Mouse (Mus musculus): Measurements from ENCODE around the gene Mrps35. TPM values are rescaled to one million over a fixed set of nuclear protein-coding genes. Genes with fewer than 3 reads are reported as not detected.

The Mrps35 gene
- polyA plus RNA-seq, 1 experiment = 7.7 TPM

- Histone ChIP-seq H3K36me3 (ENCODE audit: control insufficient read depth, insufficient read depth, low read length) (peaks cover 61% of the 10 kb centered on the region), H3K27me3 (ENCODE audit: control insufficient read depth, insufficient read depth, low read length) (no peaks in the 10 kb centered on the region), H3K27ac (ENCODE audit: insufficient read depth, low read depth, low read length) (no peak overlapping the region), H3K4me3 (ENCODE audit: low read depth, low read length) (no peak overlapping the region), H3K4me1 (ENCODE audit: control insufficient read depth, insufficient read depth, insufficient read length, low read length) (no peaks in the 10 kb centered on the region)
- 92% methylated on average over 9 of the region's 9 CpGs for WGBS
- TF ChIP-seq CTCF (IDR thresholded peaks at IDR 0.05; ENCODE audit: extremely low read depth, insufficient read length, insufficient replicate concordance, low read depth, low read length) (no peak), POLR2A (IDR thresholded peaks at IDR 0.05; ENCODE audit: low read depth, low read length) (no peak)
Observed at GRCm38 (mm10) chr6:147052440-147052839, 9.9 kb downstream of the Mrps35 start.

GRCm38 (mm10) chr6:147053785-147054646, 11.5 kb downstream of the Mrps35 start:
- Histone ChIP-seq H3K4me3 (ENCODE audit: low read depth, low read length) (no peak overlapping the region), H3K27me3 (ENCODE audit: control insufficient read depth, insufficient read depth, low read length) (no peaks in the 10 kb centered on the region), H3K27ac (ENCODE audit: insufficient read depth, low read depth, low read length) (no peak overlapping the region), H3K4me1 (ENCODE audit: control insufficient read depth, insufficient read depth, insufficient read length, low read length) (no peaks in the 10 kb centered on the region), H3K36me3 (ENCODE audit: control insufficient read depth, insufficient read depth, low read length) (peaks cover 58% of the 10 kb centered on the region)
- 92% methylated on average over 19 of the region's 19 CpGs for WGBS
- TF ChIP-seq CTCF (IDR thresholded peaks at IDR 0.05; ENCODE audit: extremely low read depth, insufficient read length, insufficient replicate concordance, low read depth, low read length) (no peak), POLR2A (IDR thresholded peaks at IDR 0.05; ENCODE audit: low read depth, low read length) (no peak)

GRCm38 (mm10) chr6:147055374-147055977, 12.9 kb downstream of the Mrps35 start:
- 86% methylated on average over 10 of the region's 10 CpGs for WGBS
- Histone ChIP-seq H3K4me3 (ENCODE audit: low read depth, low read length) (no peak overlapping the region), H3K4me1 (ENCODE audit: control insufficient read depth, insufficient read depth, insufficient read length, low read length) (no peaks in the 10 kb centered on the region), H3K27me3 (ENCODE audit: control insufficient read depth, insufficient read depth, low read length) (no peaks in the 10 kb centered on the region), H3K36me3 (ENCODE audit: control insufficient read depth, insufficient read depth, low read length) (peaks cover 53% of the 10 kb centered on the region), H3K27ac (ENCODE audit: insufficient read depth, low read depth, low read length) (no peak overlapping the region)
- TF ChIP-seq CTCF (IDR thresholded peaks at IDR 0.05; ENCODE audit: extremely low read depth, insufficient read length, insufficient replicate concordance, low read depth, low read length) = no peak
- no peak for TF ChIP-seq POLR2A (IDR thresholded peaks at IDR 0.05; ENCODE audit: low read depth, low read length)

GRCm38 (mm10) chr6:147059326-147059725, 16.8 kb downstream of the Mrps35 start:
- Histone ChIP-seq H3K27me3 (ENCODE audit: control insufficient read depth, insufficient read depth, low read length) (no peaks in the 10 kb centered on the region), H3K27ac (ENCODE audit: insufficient read depth, low read depth, low read length) (no peak overlapping the region), H3K4me1 (ENCODE audit: control insufficient read depth, insufficient read depth, insufficient read length, low read length) (peaks cover 13% of the 10 kb centered on the region), H3K4me3 (ENCODE audit: low read depth, low read length) (no peak overlapping the region), H3K36me3 (ENCODE audit: control insufficient read depth, insufficient read depth, low read length) (peaks cover 43% of the 10 kb centered on the region)
- 80% methylated on average over 7 of the region's 7 CpGs for WGBS
- TF ChIP-seq CTCF (IDR thresholded peaks at IDR 0.05; ENCODE audit: extremely low read depth, insufficient read length, insufficient replicate concordance, low read depth, low read length) (no peak), POLR2A (IDR thresholded peaks at IDR 0.05; ENCODE audit: low read depth, low read length) (no peak)

GRCm38 (mm10) chr6:147061630-147062029, 19.1 kb downstream of the Mrps35 start:
- Histone ChIP-seq H3K4me1 (ENCODE audit: control insufficient read depth, insufficient read depth, insufficient read length, low read length) (peaks cover 24% of the 10 kb centered on the region), H3K27ac (ENCODE audit: insufficient read depth, low read depth, low read length) (no peak overlapping the region), H3K27me3 (ENCODE audit: control insufficient read depth, insufficient read depth, low read length) (no peaks in the 10 kb centered on the region), H3K36me3 (ENCODE audit: control insufficient read depth, insufficient read depth, low read length) (peaks cover 31% of the 10 kb centered on the region), H3K4me3 (ENCODE audit: low read depth, low read length) (no peak overlapping the region)
- WGBS = 40% methylated on average over 9 of the region's 9 CpGs
- TF ChIP-seq POLR2A (IDR thresholded peaks at IDR 0.05; ENCODE audit: low read depth, low read length) (no peak), CTCF (IDR thresholded peaks at IDR 0.05; ENCODE audit: extremely low read depth, insufficient read length, insufficient replicate concordance, low read depth, low read length) (no peak)

- H3K36me3 ChIP-seq (ENCODE audit: control insufficient read depth, insufficient read depth, low read length) = peaks cover 30% of the 10 kb centered on the region
Observed at GRCm38 (mm10) chr6:147062034-147062433, 19.5 kb downstream of the Mrps35 start.

GRCm38 (mm10) chr6:147062694-147063093, 20.1 kb downstream of the Mrps35 start:
- Histone ChIP-seq H3K27me3 (ENCODE audit: control insufficient read depth, insufficient read depth, low read length) (no peaks in the 10 kb centered on the region), H3K4me3 (ENCODE audit: low read depth, low read length) (no peak overlapping the region), H3K27ac (ENCODE audit: insufficient read depth, low read depth, low read length) (no peak overlapping the region), H3K4me1 (ENCODE audit: control insufficient read depth, insufficient read depth, insufficient read length, low read length) (peaks cover 24% of the 10 kb centered on the region), H3K36me3 (ENCODE audit: control insufficient read depth, insufficient read depth, low read length) (peaks cover 30% of the 10 kb centered on the region)
- TF ChIP-seq POLR2A (IDR thresholded peaks at IDR 0.05; ENCODE audit: low read depth, low read length) (no peak), CTCF (IDR thresholded peaks at IDR 0.05; ENCODE audit: extremely low read depth, insufficient read length, insufficient replicate concordance, low read depth, low read length) (no peak)
- WGBS = 71% methylated on average over 7 of the region's 7 CpGs

More at GRCm38 (mm10) chr6:147062034-147062433, 19.5 kb downstream of the Mrps35 start:
- Histone ChIP-seq H3K4me3 (ENCODE audit: low read depth, low read length) (no peak overlapping the region), H3K27ac (ENCODE audit: insufficient read depth, low read depth, low read length) (no peak overlapping the region), H3K27me3 (ENCODE audit: control insufficient read depth, insufficient read depth, low read length) (no peaks in the 10 kb centered on the region), H3K4me1 (ENCODE audit: control insufficient read depth, insufficient read depth, insufficient read length, low read length) (peaks cover 24% of the 10 kb centered on the region)
- no peak for TF ChIP-seq POLR2A (IDR thresholded peaks at IDR 0.05; ENCODE audit: low read depth, low read length)
- TF ChIP-seq CTCF (IDR thresholded peaks at IDR 0.05; ENCODE audit: extremely low read depth, insufficient read length, insufficient replicate concordance, low read depth, low read length) = no peak
- 31% methylated on average over 7 of the region's 7 CpGs for WGBS

All from small intestine, adult 2 months (tissue).